Mouse (Mus musculus) right cerebral cortex, postnatal 14 days (tissue): ENCODE results near the gene Thrsp.
"Not testable (repeated sequence)": the region's sequence is repeated elsewhere in the genome, so short reads cannot be mapped to it uniquely, and the experiment has no call there.

Source experiments
- DNase-seq: peaks from one replicate; pipeline ENCODE4 v3.0.0; 2022

Gene Thrsp

DNA sequence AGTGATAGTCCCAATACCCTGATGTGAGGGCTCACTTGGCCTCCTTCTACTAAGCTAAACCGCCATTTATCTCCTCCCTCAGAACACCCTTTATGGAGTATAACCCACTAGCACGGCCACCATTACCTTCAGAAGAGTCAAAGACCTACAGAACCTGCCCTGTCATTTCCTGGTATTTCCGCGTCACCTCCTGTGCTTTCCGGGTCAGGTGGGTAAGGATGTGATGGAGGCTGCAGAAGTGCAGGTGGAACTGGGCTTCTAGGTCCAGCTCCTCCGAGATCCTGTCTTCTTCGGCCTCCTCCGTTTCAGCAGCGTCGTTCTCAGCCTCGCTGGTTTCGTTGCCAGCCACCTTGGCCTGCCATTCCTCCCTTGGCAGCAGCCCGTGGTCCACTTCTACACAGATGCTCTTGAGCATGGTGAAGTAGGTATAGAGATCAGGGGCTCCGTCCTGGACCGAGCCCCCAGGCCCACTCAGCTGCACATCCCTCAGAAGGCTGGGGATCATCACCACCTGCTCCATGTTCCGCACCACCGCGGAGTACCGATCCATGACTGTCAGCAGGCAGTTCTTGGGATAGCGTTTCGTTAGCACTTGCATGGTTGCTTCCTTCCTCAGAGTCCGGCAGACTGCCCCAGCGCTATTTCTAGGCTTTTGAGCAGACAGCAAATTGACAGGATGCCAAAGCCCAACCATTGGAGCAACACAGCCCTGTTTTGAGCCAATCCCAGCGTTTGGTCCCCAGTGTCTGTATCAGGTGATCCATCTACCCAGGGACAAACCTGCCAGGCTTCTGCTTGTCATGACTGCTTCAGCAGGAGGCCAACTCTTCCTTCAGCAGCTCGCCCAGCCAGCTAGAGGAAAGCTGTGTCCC, at the start of gene Thrsp:
Gene Thrsp, minus strand, starts transcription at position 825 of the 872 bp plus-strand sequence.
- DNase-seq: peak; percentile 65

DNA sequence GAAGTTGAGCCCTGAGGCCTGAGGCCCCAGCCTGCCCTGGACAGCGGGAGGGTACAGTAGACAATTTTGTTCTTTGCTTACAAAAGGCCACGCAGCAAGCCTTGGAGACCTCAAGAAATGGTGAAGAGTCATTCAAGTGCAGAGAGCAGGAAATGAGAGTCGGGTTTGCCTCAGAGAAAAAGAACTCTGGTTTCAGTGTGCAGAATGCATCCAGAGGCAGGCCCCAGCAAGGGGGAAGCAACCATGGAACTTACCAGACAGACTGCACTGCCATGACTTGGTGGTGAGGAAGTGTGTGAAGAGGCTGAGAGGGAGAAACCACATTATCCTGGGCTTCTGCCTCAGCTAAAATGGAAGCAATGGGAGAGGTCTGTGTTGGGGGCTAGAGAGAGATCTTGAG, 38.0 kb upstream of the Thrsp start:
- no peak for DNase-seq

DNA sequence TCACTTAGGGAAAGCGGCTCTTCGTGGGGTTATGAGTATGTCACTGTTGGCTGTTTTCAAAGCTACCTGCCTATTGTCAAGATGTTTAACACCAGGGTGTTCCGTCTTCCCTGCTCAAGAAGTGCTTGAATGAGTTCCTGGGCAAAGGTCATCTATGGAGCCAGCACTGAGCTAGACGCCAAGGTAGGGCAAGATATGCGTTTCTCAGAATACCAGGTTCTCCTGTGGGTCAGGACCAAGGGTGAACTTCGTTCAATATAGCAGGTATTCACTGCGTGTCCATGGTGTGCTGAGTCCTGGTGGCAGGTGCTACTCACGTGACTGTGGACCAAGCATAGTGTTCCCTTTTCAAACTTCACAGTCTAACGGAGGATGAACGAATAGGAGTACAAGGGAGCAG, 37.3 kb upstream of the Thrsp start:
- no peak for DNase-seq

DNA sequence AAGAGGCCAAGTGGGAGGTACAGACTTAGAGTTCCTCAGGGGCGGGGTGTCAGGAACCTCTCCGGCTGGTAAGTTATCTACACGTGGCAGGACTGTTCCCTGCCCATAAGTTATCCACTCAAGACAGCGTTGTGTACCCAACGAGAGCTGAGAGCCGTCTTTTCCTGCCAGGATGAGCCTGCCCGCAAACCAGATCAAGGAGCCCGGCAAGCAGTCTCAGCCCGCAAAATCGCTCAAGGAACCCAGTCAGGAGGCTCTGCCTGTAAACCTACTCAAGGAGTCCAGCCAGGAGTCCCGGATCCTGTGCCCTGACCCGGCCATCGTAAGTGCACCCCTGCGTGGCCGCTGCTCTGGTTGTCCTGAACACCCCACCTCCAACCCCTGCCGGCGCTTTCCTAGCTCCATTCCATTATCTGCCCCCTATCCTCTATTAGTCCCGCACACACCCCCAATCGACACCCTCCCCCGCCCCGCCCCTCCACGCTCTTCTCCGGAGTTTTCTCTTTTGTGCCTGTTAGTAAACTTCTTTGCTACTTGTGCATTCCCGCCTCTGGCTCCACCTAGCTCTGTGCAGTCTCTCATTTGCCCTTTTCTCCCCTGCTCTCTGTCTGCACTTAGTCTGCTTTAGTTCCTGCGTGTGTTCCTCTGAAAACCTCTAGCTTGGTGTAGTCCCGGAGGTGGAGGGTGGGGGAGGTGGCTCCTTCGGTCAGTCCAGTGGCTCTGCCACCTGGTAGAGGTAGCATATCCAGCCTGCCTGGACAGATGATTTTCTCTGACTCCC, 35.8 kb upstream of the Thrsp start:
- no peak for DNase-seq

DNA sequence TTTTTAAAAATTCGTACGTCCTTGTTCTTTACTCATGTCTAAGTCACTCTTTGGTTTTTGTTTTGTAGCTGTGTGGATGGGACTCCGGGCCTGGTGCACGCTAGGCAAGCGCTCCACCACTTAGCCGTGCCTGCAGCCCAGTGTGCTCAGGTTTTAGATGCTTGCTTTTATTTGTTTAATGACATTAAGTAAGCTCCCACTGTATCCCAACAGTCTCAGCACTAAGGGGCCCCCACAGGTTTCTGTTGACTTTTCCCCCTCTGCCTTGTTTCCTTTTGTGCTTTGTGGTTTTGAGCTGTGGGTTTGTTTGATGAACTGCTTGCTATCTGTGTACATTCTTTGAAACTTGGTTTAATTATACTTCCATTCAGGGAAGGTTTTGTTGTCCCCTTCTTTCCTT, 34.7 kb upstream of the Thrsp start:
- no peak for DNase-seq

DNA sequence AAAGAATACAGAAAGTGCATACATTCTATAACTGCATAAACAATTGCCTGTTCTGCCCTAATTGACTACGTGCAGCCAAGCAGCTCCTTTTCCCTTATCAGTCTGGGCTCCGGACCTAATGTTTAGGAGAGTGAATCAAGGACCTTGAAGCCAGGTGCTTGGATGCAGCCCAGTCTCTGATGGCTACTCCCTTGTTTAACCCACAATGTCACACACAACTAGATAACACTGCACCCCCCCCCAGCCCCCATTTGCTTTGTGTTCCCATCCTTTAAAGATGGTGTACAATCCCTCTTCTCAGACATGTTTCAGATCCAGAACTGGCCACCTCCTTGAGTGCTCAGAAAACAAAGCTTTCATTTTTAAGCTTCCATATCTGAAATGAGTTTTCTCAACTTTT, 33.5 kb upstream of the Thrsp start, which contains the start of gene Kctd14:
Gene Kctd14, plus strand, starts transcription at position 301 of the 400 bp plus-strand sequence.
- DNase-seq: not testable (repeated sequence)

DNA sequence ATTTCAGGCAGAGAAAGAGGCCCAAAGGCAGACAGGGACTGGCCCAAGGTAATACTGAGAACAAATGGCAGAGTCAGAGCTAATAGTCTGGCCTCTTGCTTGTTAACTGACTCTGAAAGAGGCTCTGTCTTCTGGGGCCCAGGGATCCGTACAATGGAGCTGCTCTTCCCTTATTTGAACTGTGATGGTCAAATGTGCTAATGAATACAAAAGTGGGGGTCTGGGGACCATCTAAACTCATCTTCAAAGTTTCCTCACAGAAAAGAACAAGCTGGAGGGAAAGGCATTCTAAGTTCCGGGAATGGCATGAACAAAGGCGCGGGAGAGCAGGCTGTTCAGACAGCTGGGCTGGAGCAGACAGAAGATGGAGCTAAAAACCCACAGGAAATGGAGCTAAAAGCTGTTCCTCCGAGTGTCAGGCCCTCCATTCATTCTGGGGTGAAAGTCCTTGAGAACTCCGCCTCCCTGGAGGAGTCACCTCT, 29.6 kb upstream of the Thrsp start:
- DNase-seq: no peak

DNA sequence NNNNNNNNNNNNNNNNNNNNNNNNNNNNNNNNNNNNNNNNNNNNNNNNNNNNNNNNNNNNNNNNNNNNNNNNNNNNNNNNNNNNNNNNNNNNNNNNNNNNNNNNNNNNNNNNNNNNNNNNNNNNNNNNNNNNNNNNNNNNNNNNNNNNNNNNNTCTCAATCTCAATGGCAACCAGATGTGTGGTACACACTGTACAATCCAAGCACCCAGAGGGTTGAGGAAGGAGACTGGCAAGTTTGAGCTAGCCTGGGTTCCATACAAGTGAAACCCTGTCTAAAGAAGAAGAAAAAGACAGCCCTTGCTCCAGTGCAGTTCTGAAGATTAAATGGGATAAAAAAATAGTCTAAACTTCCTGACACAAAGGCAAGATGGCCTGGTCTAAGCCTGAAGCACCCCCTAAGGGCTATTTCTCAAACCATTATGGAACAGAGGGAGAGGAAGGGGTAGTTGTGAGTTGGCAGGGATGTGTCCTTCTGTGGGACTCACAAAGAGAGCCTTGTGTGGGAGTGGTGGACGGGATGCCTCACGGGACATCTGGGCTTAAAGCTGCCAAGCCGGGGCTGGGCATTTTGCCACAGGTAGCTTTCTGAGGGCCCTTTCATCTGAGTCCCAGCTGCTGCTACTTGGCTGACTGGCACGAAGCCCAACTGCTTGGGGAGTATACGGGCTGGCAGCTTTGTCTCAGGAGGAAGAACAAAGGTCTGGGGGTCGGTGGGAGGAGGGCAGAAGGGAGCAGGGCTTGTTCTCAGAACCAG, 28.8 kb upstream of the Thrsp start:
- DNase-seq: peak; percentile 98

DNA sequence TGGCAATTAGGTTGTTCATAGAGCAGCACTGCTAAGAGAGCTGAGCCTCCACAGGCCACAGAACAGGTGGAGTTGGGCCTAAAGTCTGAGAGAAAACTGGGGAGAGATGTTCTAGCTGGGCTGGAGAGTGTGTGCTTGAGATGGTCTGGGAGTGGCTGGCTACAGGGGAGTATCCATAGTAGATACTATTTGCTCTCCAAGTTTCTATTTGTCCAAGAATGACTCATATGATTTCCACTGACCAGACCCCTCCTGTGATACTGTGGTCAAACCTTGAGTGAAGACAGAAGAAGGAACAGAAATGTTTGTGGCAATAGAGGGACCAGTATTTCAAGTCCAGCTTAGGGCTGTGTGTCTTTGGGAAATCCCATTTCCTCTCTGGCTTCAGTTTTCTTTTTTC, 21.5 kb upstream of the Thrsp start:
- DNase-seq: no peak

DNA sequence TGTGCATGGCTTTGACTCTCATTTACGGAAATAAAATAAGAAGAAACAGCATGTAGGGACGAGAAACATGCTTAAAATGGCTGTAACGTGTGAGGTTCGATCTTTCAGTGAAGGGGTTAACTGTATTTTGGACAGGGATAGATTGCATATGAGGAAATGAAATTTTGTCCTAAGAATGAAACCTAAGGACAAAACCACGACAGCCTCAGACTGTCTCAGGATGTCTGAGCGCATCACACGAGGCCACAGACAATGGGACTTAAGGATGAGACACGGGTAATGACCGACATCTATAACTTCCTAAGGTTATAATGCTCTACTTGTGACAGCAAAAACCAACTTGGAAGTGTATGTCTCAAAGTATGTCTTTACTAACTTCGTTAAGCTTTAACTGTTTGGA, 17.0 kb upstream of the Thrsp start:
- no peak for DNase-seq

DNA sequence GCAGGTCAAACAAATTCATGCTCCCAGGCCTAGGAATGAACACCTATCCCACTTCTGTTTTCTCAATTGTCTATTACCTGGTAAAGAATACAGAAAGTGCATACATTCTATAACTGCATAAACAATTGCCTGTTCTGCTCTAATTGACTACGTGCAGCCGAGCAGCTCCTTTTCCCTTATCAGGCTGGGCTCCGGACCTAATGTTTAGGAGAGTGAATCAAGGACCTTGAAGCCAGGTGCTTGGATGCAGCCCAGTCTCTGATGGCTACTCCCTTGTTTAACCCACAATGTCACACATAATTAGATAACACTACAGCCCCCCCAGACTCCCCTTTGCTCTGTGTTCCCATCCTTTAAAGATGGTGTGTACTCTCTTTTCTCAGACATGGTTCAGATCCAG, 16.0 kb upstream of the Thrsp start:
- DNase-seq: not testable (repeated sequence)

DNA sequence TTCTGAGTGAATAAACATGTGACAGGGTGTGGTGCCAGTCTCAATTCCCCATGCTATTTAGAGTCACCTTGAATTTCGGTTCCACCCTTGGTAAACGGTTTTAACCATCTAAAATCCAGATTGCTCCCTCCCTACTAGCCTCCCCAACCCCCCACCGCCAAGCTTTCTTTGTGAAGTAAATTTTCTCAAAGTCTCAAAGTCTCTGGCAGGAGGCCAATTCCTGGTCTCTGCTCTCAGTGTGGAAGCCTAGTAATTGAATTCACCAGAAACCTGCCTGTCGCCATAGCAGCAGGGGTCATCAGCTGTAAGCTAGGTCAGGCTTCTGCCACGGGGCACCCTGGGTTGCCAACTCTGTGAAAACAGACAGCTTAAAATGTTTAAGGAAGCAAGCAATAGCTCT, 12.2 kb upstream of the Thrsp start:
- DNase-seq: peak; percentile 43

DNA sequence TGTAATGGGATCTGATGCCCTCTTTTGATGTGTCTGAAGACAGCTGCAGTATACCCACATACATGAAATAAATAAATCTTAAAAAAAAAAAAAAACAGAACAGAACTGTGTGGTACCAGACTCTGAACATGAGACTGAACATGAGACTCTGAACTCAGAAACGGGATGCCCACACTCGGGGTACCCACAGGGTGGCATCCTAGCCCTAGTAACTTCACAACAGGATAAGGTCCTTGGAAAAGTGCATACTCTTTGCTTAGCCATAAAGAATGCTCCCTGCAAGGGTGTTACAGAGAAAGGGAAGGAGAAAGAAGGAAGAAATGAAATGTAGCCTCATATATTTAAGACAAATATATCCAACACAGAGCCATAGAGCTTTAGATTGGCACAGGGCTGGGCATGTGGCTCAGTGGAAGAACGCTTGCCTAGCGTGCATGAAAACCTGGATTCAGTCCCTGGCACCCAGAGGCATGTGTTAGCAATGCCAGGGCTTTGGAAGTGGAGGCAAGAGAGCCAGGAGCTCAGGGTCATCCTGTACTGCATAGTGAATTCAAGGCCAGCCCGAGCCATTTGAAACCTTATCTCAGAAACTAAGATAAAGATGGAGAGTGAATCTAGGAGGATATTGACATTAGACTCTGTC, 10.4 kb upstream of the Thrsp start:
- DNase-seq: no peak

DNA sequence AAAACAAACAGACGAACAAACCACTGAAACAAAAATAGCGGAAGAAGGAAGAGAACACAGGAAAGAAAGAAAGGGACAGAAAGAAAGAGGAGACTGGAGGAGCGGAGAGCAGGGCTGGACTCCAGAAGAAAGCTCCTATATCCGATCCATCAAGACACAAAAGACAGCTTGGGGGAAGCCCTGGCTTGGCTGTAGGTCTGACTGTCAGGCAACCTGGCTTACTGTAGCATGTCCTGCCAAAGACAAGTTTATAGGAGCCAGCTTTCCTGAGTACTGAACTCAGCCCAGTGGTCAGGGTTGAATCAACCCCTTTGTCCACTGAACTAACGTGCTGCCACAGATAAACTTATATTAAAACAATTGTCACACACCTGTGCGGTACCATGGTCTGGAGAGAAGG, 9.8 kb upstream of the Thrsp start:
- no peak for DNase-seq

DNA sequence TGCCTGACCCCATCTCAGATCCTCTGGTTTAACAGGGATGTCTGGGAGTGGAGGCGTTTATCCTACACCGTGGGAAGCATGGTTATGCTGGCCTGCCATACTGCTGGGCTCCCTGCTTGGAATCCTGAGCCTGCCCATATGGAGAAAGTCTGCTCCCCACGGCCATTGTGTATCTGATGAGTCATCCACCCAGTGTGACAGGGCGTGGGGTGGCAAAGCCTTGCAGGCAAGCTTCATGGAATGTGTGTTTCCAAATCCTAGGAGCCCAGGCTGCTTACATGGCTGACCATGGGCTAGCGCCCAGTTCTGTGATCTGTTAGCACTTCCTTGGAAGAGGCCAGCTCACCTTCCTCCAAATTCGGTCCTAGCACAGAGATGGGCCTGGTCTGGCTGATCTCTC, 9.0 kb upstream of the Thrsp start:
- DNase-seq: no peak

DNA sequence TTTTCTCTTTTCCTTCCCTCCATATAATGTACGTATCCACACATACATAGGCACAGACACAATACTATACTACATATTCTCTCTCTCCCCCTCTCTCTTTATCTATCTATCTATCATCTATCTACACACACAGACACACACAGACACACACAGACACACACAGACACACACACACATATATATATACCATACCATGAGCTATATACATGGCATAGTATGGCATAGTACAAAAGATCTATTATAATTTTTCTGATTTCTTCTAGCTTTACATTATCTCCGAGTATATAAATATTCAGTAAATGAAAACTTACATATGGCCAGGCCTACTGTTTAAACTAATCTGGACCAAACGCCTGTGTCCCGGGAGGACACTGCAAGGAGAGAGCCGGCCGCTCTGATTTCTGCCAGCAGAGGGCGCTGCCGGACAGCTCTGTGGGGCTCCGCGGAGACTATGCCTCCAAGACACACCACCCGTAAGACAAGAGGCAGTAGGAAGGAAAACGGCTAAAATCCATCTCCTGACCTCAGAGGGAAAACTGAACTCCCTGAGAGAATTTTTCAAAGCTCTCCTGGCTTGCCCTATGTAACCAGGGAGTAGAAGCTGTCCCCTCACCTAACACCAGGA, 7.2 kb upstream of the Thrsp start:
- DNase-seq: peak; percentile 95

DNA sequence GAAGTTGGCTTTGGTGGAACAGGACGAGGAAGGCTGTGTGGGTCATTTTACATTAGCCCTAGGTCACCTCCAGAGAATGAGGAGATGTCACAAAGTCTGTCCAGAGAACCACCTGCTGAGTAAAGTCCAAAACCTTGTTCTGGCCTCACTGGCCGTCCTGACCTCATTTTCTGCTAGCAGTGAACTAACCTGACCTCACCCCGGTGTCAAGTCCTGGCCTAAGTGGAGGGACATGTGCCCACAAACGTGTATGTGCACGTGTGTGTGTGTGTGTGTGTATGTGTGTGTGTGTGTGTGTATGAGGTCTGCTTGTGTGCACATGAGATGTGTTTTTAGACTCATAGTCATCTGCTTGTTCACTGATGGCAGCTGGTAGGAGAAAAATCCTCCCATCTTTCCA, 6.2 kb upstream of the Thrsp start:
- DNase-seq: no peak

DNA sequence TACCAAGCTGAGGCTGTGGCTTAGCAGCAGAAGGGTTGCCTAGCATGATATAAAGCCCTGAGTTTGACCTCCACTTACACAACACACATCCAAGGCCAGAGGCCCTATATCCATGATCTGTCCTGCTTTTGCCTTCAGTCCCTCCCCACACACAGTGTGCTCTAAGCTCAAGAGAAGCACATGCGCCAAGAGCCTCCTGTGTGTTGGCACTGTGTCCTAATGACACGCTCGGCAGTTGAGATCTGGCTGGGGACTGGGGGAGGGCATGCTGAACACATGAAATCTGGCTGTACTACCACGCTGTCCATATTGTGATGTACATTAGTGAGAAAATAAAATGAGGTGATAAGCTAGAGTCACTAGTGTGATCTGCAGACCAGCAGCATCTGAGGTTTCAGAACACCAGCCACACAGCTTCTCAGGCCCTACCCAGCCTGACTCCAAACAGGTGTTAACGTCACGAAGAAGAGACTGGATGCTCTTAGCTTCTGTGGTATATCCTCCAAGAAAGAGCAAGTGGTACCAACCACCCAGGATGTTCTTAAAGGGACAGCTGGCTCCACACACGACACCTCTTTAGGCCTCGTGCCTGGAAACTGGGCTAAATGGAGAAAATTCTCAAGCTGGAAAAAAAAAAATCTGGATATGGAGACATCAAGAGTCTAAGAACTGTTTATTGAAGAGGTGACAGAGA, 3.6 kb upstream of the Thrsp start:
- DNase-seq: no peak

DNA sequence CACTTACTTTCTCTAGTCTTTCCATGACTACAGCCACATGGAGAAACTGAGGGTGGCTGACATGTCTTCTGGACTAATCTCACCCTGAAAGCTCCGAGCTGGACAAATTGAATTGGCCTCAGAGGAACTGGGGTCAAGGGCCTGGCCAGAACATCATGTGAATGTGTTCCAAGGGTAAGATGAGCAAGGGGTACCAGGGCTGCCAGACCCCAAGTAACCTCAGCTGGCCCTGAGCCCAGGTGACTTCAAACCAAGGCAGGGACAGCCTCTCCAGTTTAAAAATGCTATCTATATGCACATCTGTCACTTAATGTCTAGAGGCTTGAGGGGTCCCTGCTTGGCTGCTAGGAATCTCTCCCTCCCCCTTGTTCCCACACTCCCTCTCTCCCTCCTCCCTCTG, 2.9 kb upstream of the Thrsp start:
- DNase-seq: no peak

DNA sequence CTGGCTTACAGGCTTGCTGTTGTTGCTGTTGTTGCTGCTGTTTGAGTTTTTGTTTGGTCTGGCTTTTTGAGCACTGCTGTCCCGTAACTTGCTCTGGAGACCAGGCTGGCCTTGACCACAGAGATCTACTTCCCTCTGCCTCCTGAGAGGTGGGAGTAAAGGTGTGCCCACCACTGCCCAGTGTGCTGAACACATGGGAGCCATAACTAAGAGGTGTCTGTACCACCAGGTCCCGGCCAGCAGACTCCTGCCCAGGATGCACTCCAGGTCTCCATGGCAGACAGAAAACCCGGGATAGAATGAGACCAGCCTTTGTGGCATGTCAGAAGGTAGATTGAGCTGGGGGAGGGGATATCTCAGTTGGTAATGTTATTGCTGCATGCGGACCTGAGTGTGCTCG, 1.6 kb upstream of the Thrsp start:
- no peak for DNase-seq

DNA sequence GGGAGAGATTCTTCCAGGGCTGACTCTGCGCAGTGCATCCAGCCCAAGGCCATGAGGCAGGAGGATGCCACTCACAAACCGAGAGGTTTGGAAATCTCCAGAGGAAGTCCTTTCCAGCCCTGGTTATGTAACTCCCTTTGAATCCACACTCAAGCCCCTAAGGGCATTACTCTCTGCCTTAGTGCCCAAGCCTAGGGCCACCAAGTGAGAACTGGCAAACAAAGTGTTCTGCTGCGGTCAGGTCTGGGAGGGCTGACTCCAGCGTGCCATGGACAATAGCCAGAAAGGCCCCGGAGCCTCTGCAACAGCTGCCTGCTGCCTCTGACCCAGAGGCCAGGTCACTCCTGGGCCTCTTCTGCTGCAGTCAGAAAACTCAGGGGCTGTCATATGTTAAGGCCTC, 1.2 kb upstream of the Thrsp start:
- no peak for DNase-seq

DNA sequence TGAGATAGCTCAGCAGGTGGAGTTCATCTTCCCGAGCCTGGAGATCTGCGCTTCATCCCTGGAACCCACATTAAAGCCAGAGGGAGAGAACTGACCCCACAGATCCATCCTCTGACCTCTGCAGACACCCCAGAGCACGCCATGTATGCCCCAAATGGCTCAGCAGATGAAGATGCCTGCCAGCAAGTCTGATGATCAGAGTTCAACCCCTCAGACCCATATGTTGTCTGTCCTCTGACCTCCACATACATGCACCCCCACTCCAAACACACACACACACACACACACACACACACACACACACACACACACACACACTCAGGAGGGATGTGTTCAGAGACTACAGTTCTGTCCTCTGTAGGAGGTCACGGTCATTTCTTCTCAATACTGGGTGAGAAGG, 1.1 kb downstream of the Thrsp start:
- DNase-seq: no peak
